Mouse (Mus musculus): ENCODE data around the gene Pi4k2b. TPM values are rescaled to one million over a fixed set of nuclear protein-coding genes. Genes with fewer than 3 reads are reported as not detected.

Pi4k2b gene
- polyA plus RNA-seq, 1 experiment, result 8.8 TPM

DNA sequence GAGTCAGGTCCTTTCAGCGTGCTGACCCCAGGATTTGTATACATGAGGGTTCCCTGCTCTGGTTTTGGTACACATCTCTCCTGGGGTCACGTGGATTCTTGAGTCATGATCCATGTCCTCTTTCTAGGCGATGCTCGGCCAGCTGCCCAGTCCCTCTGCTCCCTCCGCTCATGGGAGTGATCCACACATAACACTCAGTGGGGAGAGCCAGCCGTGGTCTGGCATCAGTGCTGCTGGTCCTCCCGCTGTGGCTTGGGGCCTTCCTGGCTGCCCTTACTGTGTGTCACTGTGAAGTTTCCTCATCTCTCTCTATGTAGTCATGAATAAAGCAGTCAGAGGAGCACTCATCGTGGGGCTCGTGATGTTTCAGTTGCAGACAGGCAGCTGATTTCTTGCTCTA lies 52.7 kb downstream of the Pi4k2b start:
- peaks cover 12% of the 10 kb centered on the region for H3K79me2 ChIP-seq (ENCODE audit: control insufficient read depth, insufficient read depth)
- H3K27me3 ChIP-seq (ENCODE audit: control insufficient read depth, insufficient read depth, insufficient read length), result no peaks in the 10 kb centered on the region
- H3K36me3 ChIP-seq (ENCODE audit: control insufficient read depth, insufficient read depth), result peaks cover 13% of the 10 kb centered on the region

DNA sequence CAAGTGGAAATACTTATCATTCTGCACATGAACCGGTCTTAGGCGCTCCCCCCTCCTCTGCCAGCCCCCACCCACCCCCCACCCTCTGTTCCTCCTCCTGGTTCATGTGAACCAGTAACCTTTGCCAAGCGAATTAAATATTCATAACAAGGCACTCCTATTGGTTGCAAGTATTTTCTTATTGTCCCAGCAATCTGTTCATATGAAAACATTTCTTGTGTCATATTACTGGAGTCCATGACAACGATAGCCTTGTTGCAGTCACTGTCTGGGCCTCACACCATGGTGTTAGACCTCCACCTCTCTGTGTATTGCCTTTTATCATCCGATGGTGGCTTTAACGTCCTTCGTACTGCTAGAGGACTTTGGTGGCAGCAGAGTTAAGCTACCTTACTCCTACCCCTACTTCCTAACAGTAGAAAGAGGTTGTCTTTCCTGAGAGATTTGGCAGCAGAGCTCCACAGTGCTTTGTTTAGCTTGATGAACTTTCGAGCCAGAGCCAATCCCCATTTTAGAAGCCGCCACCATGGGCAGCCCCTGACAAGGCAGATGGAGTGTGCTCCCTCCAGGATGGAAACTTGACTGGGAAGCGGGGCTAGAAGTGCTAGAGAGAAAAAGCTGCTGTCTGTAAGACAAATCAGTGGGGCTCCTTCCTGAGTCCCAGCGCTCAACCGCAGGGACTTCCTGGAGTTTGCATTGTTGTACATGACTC lies 58.1 kb downstream of the Pi4k2b start:
- Histone ChIP-seq H3K4me2 (ENCODE audit: low read depth) (no peak overlapping the region), H3ac (ENCODE audit: control insufficient read depth, insufficient read length) (no peak overlapping the region), H3K36me3 (ENCODE audit: control insufficient read depth, insufficient read depth) (peaks cover 13% of the 10 kb centered on the region), H3K27me3 (ENCODE audit: control insufficient read depth, insufficient read depth, insufficient read length) (no peaks in the 10 kb centered on the region), H3K4me3 (no peak overlapping the region), H3K79me2 (ENCODE audit: control insufficient read depth, insufficient read depth) (peaks cover 5% of the 10 kb centered on the region)
- TF ChIP-seq POLR2AphosphoS2 (IDR thresholded peaks at IDR 0.05; ENCODE audit: insufficient read length, low read depth) (no peak), MYOD1 (IDR thresholded peaks at IDR 0.05; ENCODE audit: control insufficient read depth in 1 of 3, insufficient read length in 2 of 3, low read depth in 2 of 3) (no peak), REST (IDR thresholded peaks at IDR 0.05; ENCODE audit: insufficient read depth, insufficient read length) (no peak), SRF (IDR thresholded peaks at IDR 0.05; ENCODE audit: control insufficient read depth, insufficient read length, low read depth) (no peak), E2F4 (IDR thresholded peaks at IDR 0.05; ENCODE audit: insufficient read depth) (no peak), TCF12 (IDR thresholded peaks at IDR 0.05; ENCODE audit: insufficient read depth, poor library complexity, severe bottlenecking) (no peak), TCF3 (IDR thresholded peaks at IDR 0.05; ENCODE audit: insufficient read length, low read depth) (no peak), USF1 (IDR thresholded peaks at IDR 0.05; ENCODE audit: low read depth) (no peak), POLR2A (IDR thresholded peaks at IDR 0.05; ENCODE audit: insufficient read length, low read depth) (no peak), MYOG (IDR thresholded peaks at IDR 0.05; ENCODE audit: control insufficient read depth in 1 of 3, insufficient read depth in 1 of 3, insufficient read length in 2 of 3, low read depth in 2 of 3) (no peak), MAX (IDR thresholded peaks at IDR 0.05; ENCODE audit: low read depth) (no peak)

More for the DNA sequence above, 52.7 kb downstream of the Pi4k2b start:
- Histone ChIP-seq H3ac (ENCODE audit: control insufficient read depth, insufficient read length) (no peak overlapping the region), H3K4me3 (no peak overlapping the region), H3K4me2 (ENCODE audit: low read depth) (no peak overlapping the region)
- TF ChIP-seq TCF3 (IDR thresholded peaks at IDR 0.05; ENCODE audit: insufficient read length, low read depth), result no peak

DNA sequence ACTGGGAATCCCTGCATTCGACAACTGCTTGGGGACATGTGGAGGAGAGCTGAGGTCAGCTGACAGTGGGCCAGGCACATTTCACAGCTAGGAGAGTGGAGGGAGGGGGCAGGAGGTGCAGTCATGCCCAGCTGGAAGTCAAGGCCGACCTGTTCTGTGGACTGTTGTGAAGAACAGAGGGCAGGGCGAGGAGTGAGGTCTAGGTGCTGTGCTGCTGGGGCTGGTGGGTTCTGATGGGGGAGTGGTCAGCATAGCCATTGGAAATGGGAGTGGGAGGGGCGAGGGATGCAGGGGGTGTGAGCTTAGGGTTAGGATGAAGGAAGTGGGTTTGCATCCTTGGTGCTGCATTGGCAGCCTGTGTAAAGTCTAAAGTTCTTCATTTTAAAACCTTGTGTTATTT lies 64.4 kb downstream of the Pi4k2b start:
- Histone ChIP-seq H3K36me3 (ENCODE audit: control insufficient read depth, insufficient read depth) (peaks cover 8% of the 10 kb centered on the region), H3K27me3 (ENCODE audit: control insufficient read depth, insufficient read depth, insufficient read length) (no peaks in the 10 kb centered on the region), H3K79me2 (ENCODE audit: control insufficient read depth, insufficient read depth) (no peaks in the 10 kb centered on the region), H3ac (ENCODE audit: control insufficient read depth, insufficient read length) (no peak overlapping the region), H3K4me2 (ENCODE audit: low read depth) (no peak overlapping the region), H3K4me3 (no peak overlapping the region)
- no peak for TF ChIP-seq POLR2AphosphoS2 (IDR thresholded peaks at IDR 0.05; ENCODE audit: insufficient read length, low read depth)
- no peak for TF ChIP-seq CEBPB (IDR thresholded peaks at IDR 0.05; ENCODE audit: insufficient read depth, poor library complexity, severe bottlenecking)
- TF ChIP-seq MYOG (IDR thresholded peaks at IDR 0.05; ENCODE audit: control insufficient read depth in 1 of 3, insufficient read depth in 1 of 3, insufficient read length in 2 of 3, low read depth in 2 of 3), result no peak
- TF ChIP-seq REST (IDR thresholded peaks at IDR 0.05; ENCODE audit: insufficient read depth, insufficient read length), result no peak
- TF ChIP-seq MAX (IDR thresholded peaks at IDR 0.05; ENCODE audit: low read depth), result no peak
- no peak for TF ChIP-seq POLR2A (IDR thresholded peaks at IDR 0.05; ENCODE audit: insufficient read length, low read depth)
- no peak for TF ChIP-seq MYOD1 (IDR thresholded peaks at IDR 0.05; ENCODE audit: control insufficient read depth in 1 of 3, insufficient read length in 2 of 3, low read depth in 2 of 3)
- no peak for TF ChIP-seq TCF12 (IDR thresholded peaks at IDR 0.05; ENCODE audit: insufficient read depth, poor library complexity, severe bottlenecking)
- no peak for TF ChIP-seq E2F4 (IDR thresholded peaks at IDR 0.05; ENCODE audit: insufficient read depth)
- no peak for TF ChIP-seq SRF (IDR thresholded peaks at IDR 0.05; ENCODE audit: control insufficient read depth, insufficient read length, low read depth)
- TF ChIP-seq TCF3 (IDR thresholded peaks at IDR 0.05; ENCODE audit: insufficient read length, low read depth), result no peak
- no peak for TF ChIP-seq USF1 (IDR thresholded peaks at IDR 0.05; ENCODE audit: low read depth)

DNA sequence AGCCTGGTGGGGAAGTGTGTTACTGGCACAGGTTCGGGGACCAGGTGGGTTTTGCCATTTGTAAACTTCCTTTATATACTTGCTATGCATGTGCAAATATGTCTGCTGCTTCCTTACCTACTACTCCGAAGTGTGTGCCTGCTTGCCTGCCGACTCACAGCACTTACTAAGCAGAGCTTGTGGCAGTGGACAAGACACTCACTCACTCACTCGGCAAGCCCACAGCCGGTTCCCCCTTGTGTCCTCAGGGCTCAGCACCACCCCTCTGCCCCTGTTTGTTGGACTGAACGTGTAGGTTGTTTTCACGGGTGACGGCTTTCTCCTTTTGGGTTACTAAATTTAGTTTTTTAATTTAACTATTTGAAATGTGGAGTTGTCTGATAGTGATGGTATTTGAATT lies 65.0 kb downstream of the Pi4k2b start:
- Histone ChIP-seq H3K4me3 (no peak overlapping the region), H3ac (ENCODE audit: control insufficient read depth, insufficient read length) (no peak overlapping the region), H3K4me2 (ENCODE audit: low read depth) (no peak overlapping the region), H3K27me3 (ENCODE audit: control insufficient read depth, insufficient read depth, insufficient read length) (no peaks in the 10 kb centered on the region), H3K36me3 (ENCODE audit: control insufficient read depth, insufficient read depth) (peaks cover 8% of the 10 kb centered on the region), H3K79me2 (ENCODE audit: control insufficient read depth, insufficient read depth) (no peaks in the 10 kb centered on the region)
- TF ChIP-seq MYOG (IDR thresholded peaks at IDR 0.05; ENCODE audit: control insufficient read depth in 1 of 3, insufficient read depth in 1 of 3, insufficient read length in 2 of 3, low read depth in 2 of 3), result no peak
- TF ChIP-seq CEBPB (IDR thresholded peaks at IDR 0.05; ENCODE audit: insufficient read depth, poor library complexity, severe bottlenecking), result no peak
- TF ChIP-seq TCF3 (IDR thresholded peaks at IDR 0.05; ENCODE audit: insufficient read length, low read depth), result no peak
- no peak for TF ChIP-seq TCF12 (IDR thresholded peaks at IDR 0.05; ENCODE audit: insufficient read depth, poor library complexity, severe bottlenecking)
- no peak for TF ChIP-seq MYOD1 (IDR thresholded peaks at IDR 0.05; ENCODE audit: control insufficient read depth in 1 of 3, insufficient read length in 2 of 3, low read depth in 2 of 3)
- no peak for TF ChIP-seq E2F4 (IDR thresholded peaks at IDR 0.05; ENCODE audit: insufficient read depth)
- no peak for TF ChIP-seq POLR2A (IDR thresholded peaks at IDR 0.05; ENCODE audit: insufficient read length, low read depth)
- TF ChIP-seq USF1 (IDR thresholded peaks at IDR 0.05; ENCODE audit: low read depth), result no peak
- no peak for TF ChIP-seq POLR2AphosphoS2 (IDR thresholded peaks at IDR 0.05; ENCODE audit: insufficient read length, low read depth)
- no peak for TF ChIP-seq REST (IDR thresholded peaks at IDR 0.05; ENCODE audit: insufficient read depth, insufficient read length)
- TF ChIP-seq SRF (IDR thresholded peaks at IDR 0.05; ENCODE audit: control insufficient read depth, insufficient read length, low read depth), result no peak
- TF ChIP-seq MAX (IDR thresholded peaks at IDR 0.05; ENCODE audit: low read depth), result no peak

DNA sequence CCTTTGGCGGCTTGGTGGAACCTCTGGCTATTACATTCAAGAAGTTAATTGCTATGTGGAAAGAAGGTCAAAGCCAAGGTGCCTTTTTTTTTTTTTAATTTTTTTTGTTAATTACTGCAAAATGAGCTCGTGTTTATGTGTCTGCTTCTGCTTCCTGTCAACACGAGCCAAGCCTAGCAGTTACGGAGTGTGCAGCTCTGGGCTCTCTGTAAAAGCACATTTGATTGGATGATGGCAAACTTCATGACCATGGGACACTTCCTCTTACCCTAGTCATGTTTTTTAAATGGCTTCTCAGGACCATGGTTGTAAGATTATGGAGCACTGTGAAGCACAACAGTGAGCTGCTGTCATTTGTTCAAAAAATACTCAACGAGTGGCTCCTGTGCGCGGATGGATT lies 65.7 kb downstream of the Pi4k2b start:
- TF ChIP-seq TCF12 (IDR thresholded peaks at IDR 0.05; ENCODE audit: insufficient read depth, poor library complexity, severe bottlenecking), result no peak
- no peak for TF ChIP-seq MYOD1 (IDR thresholded peaks at IDR 0.05; ENCODE audit: control insufficient read depth in 1 of 3, insufficient read length in 2 of 3, low read depth in 2 of 3)
- no peak for TF ChIP-seq CEBPB (IDR thresholded peaks at IDR 0.05; ENCODE audit: insufficient read depth, poor library complexity, severe bottlenecking)
- no peak for TF ChIP-seq MAX (IDR thresholded peaks at IDR 0.05; ENCODE audit: low read depth)
- TF ChIP-seq SRF (IDR thresholded peaks at IDR 0.05; ENCODE audit: control insufficient read depth, insufficient read length, low read depth), result no peak
- no peak for TF ChIP-seq TCF3 (IDR thresholded peaks at IDR 0.05; ENCODE audit: insufficient read length, low read depth)
- no peak for TF ChIP-seq USF1 (IDR thresholded peaks at IDR 0.05; ENCODE audit: low read depth)
- TF ChIP-seq POLR2AphosphoS2 (IDR thresholded peaks at IDR 0.05; ENCODE audit: insufficient read length, low read depth), result no peak
- no peak overlapping the region for H3K4me3 ChIP-seq
- peaks cover 8% of the 10 kb centered on the region for H3K36me3 ChIP-seq (ENCODE audit: control insufficient read depth, insufficient read depth)
- no peaks in the 10 kb centered on the region for H3K79me2 ChIP-seq (ENCODE audit: control insufficient read depth, insufficient read depth)
- no peak overlapping the region for H3K4me2 ChIP-seq (ENCODE audit: low read depth)
- H3ac ChIP-seq (ENCODE audit: control insufficient read depth, insufficient read length), result no peak overlapping the region
- no peaks in the 10 kb centered on the region for H3K27me3 ChIP-seq (ENCODE audit: control insufficient read depth, insufficient read depth, insufficient read length)
